Mouse (Mus musculus): ENCODE results near the gene Gm10203. TPM values are rescaled to one million over a fixed set of nuclear protein-coding genes. Genes with fewer than 3 reads are reported as not detected.

The Gm10203 gene
- polyA plus RNA-seq, 1 experiment from 2014 or later, result not detected

- Histone ChIP-seq H3K4me3 (replicated peaks) (no peak overlapping the region), H3K9me3 (replicated peaks) (no peaks in the 10 kb centered on the region), H3K27me3 (no peaks in the 10 kb centered on the region), H3K4me1 (no peaks in the 10 kb centered on the region), H3K4me2 (replicated peaks) (no peak overlapping the region), H3K27ac (replicated peaks) (no peak overlapping the region), H3K36me3 (no peaks in the 10 kb centered on the region), H3K9ac (no peak overlapping the region)
- WGBS, result 91% methylated on average over 1 of the region's 1 CpGs
- no peak for ATAC-seq (ENCODE audit: insufficient number of reproducible peaks, low FRiP score, low TSS enrichment, low read depth)
Measured at GRCm38 (mm10) chr6:149103451-149103850, 26.5 kb upstream of the Gm10203 start.

GRCm38 (mm10) chr6:149107615-149108014, 22.4 kb upstream of the Gm10203 start:
- 66% methylated on average over 3 of the region's 3 CpGs for WGBS
- Histone ChIP-seq H3K4me3 (replicated peaks) (no peak overlapping the region), H3K4me1 (no peaks in the 10 kb centered on the region), H3K9me3 (replicated peaks) (no peaks in the 10 kb centered on the region), H3K4me2 (replicated peaks) (no peak overlapping the region), H3K27me3 (no peaks in the 10 kb centered on the region), H3K36me3 (no peaks in the 10 kb centered on the region), H3K27ac (replicated peaks) (no peak overlapping the region), H3K9ac (no peak overlapping the region)
- ATAC-seq (ENCODE audit: insufficient number of reproducible peaks, low FRiP score, low TSS enrichment, low read depth), result no peak

GRCm38 (mm10) chr6:149108909-149109308, 21.1 kb upstream of the Gm10203 start:
- H3K27ac ChIP-seq (replicated peaks), result no peak overlapping the region
- no peaks in the 10 kb centered on the region for H3K36me3 ChIP-seq
- no peaks in the 10 kb centered on the region for H3K4me1 ChIP-seq
- 68% methylated on average over 2 of the region's 2 CpGs for WGBS
- H3K4me3 ChIP-seq (replicated peaks), result no peak overlapping the region
- H3K4me2 ChIP-seq (replicated peaks), result no peak overlapping the region
- H3K9ac ChIP-seq, result no peak overlapping the region
- H3K9me3 ChIP-seq (replicated peaks), result no peaks in the 10 kb centered on the region
- ATAC-seq (ENCODE audit: insufficient number of reproducible peaks, low FRiP score, low TSS enrichment, low read depth), result no peak
- no peaks in the 10 kb centered on the region for H3K27me3 ChIP-seq

GRCm38 (mm10) chr6:149116992-149117391, 13.0 kb upstream of the Gm10203 start:
- H3K9ac ChIP-seq, result no peak overlapping the region
- H3K36me3 ChIP-seq, result no peaks in the 10 kb centered on the region
- no peak for ATAC-seq (ENCODE audit: insufficient number of reproducible peaks, low FRiP score, low TSS enrichment, low read depth)
- no peak overlapping the region for H3K4me2 ChIP-seq (replicated peaks)
- no peak overlapping the region for H3K4me3 ChIP-seq (replicated peaks)
- H3K27me3 ChIP-seq, result no peaks in the 10 kb centered on the region
- H3K9me3 ChIP-seq (replicated peaks), result no peaks in the 10 kb centered on the region
- H3K4me1 ChIP-seq, result no peaks in the 10 kb centered on the region
- H3K27ac ChIP-seq (replicated peaks), result no peak overlapping the region

DNA sequence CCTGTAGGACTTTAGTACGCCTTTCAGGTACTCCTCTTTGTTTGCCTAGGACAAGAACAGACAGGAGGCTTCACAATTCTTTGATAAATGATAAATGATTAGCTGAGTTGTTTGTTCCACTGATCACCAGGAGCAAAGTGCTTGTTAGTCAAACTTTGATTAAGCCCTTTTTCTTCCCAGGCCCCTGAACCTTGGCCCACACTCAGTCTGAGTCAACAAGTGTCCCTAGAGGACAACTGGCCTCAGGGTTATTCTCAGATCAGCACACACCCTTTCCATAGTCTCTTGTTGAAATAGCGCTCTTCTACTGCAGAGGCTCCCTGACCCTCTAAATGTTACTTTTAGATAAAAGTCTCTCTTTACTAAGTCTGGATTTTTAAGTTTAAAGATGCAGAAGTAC, 11.0 kb upstream of the Gm10203 start:
- no peak overlapping the region for H3K4me3 ChIP-seq (replicated peaks)
- no peaks in the 10 kb centered on the region for H3K27me3 ChIP-seq
- H3K4me1 ChIP-seq, result no peaks in the 10 kb centered on the region
- H3K4me2 ChIP-seq (replicated peaks), result no peak overlapping the region
- ATAC-seq (ENCODE audit: insufficient number of reproducible peaks, low FRiP score, low TSS enrichment, low read depth), result no peak
- no peak overlapping the region for H3K9ac ChIP-seq
- no peak overlapping the region for H3K27ac ChIP-seq (replicated peaks)
- no peaks in the 10 kb centered on the region for H3K36me3 ChIP-seq
- 52% methylated on average over 2 of the region's 2 CpGs for WGBS
- H3K9me3 ChIP-seq (replicated peaks), result no peaks in the 10 kb centered on the region

GRCm38 (mm10) chr6:149119853-149120252, 10.1 kb upstream of the Gm10203 start:
- Histone ChIP-seq H3K4me2 (replicated peaks) (no peak overlapping the region), H3K4me3 (replicated peaks) (no peak overlapping the region), H3K9me3 (replicated peaks) (no peaks in the 10 kb centered on the region), H3K4me1 (no peaks in the 10 kb centered on the region), H3K27ac (replicated peaks) (no peak overlapping the region), H3K9ac (no peak overlapping the region), H3K36me3 (no peaks in the 10 kb centered on the region), H3K27me3 (no peaks in the 10 kb centered on the region)
- ATAC-seq (ENCODE audit: insufficient number of reproducible peaks, low FRiP score, low TSS enrichment, low read depth), result no peak
- 35% methylated on average over 2 of the region's 2 CpGs for WGBS

DNA sequence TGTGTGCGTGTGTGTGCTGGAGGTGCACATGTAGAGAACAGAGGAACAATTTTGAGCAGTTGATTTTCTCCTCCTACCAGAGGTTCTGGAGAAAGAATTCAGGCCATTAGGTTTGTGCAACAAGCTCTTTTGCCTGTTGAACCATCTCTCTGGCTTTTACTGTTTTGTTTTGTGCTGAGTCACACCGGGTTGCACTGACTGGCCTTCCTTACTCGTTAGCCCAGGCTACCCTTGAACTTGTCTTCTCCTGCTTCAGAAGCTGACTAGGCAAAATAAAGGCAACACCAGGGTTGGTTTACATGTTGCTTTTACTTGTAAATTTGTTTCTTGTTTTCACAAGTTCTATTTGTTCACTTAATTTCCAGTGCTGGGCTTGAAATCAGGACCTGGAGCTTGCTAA, 6.9 kb upstream of the Gm10203 start:
- Histone ChIP-seq H3K36me3 (no peaks in the 10 kb centered on the region), H3K9ac (no peak overlapping the region), H3K27ac (replicated peaks) (no peak overlapping the region), H3K9me3 (replicated peaks) (no peaks in the 10 kb centered on the region), H3K4me3 (replicated peaks) (no peak overlapping the region), H3K27me3 (no peaks in the 10 kb centered on the region), H3K4me2 (replicated peaks) (no peak overlapping the region), H3K4me1 (no peaks in the 10 kb centered on the region)
- no peak for ATAC-seq (ENCODE audit: insufficient number of reproducible peaks, low FRiP score, low TSS enrichment, low read depth)
- WGBS, result 86% methylated on average over 3 of the region's 3 CpGs

DNA sequence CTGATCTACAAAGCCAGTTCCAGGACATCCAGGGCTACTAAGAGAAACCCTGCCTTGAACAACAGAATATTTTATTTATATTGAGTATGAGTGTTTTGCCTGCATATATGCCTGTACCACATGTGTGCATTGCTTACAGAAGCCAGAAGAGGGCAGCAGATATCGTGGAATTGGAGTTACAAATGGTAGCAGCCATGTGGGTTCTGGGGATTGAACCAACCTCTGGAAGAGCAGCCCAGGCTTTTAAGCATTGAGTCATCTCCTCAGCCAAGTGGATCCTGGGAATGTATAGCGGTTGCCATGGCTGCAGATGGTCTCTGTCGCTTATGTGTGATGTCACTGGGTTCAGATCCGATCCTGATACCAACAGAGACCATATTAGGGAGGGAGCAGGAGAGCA, 3.3 kb upstream of the Gm10203 start:
- ATAC-seq (ENCODE audit: insufficient number of reproducible peaks, low FRiP score, low TSS enrichment, low read depth), result no peak
- Histone ChIP-seq H3K4me2 (replicated peaks) (no peak overlapping the region), H3K4me1 (no peaks in the 10 kb centered on the region), H3K9ac (no peak overlapping the region), H3K36me3 (no peaks in the 10 kb centered on the region), H3K9me3 (replicated peaks) (no peaks in the 10 kb centered on the region), H3K27me3 (no peaks in the 10 kb centered on the region), H3K4me3 (replicated peaks) (no peak overlapping the region), H3K27ac (replicated peaks) (no peak overlapping the region)
- 73% methylated on average over 4 of the region's 4 CpGs for WGBS

DNA sequence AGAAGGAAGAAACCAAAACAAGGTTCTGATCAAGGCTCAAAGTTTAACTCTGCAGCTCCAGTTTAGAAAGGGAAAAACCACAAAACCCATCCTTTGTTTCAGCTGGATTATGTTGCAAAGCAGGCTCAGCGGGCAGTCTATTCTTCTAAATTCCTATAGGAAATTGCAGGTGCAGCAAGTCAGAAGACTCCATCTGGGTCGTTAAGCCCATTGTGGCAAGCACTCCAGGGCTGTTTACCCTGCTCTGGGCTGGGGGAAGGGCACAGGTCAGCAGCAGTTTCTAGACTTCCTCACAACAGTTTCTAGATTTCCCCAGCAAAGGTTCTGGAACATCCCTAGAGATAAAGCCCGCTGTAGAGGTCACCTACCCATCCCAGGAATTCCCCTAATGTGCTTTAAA, 1.1 kb downstream of the Gm10203 start:
- Histone ChIP-seq H3K27me3 (no peaks in the 10 kb centered on the region), H3K27ac (replicated peaks) (no peak overlapping the region), H3K9ac (no peak overlapping the region), H3K36me3 (no peaks in the 10 kb centered on the region), H3K4me2 (replicated peaks) (no peak overlapping the region), H3K4me1 (no peaks in the 10 kb centered on the region), H3K9me3 (replicated peaks) (no peaks in the 10 kb centered on the region), H3K4me3 (replicated peaks) (no peak overlapping the region)
- ATAC-seq (ENCODE audit: insufficient number of reproducible peaks, low FRiP score, low TSS enrichment, low read depth), result no peak
- 16% methylated on average over 3 of the region's 3 CpGs for WGBS

DNA sequence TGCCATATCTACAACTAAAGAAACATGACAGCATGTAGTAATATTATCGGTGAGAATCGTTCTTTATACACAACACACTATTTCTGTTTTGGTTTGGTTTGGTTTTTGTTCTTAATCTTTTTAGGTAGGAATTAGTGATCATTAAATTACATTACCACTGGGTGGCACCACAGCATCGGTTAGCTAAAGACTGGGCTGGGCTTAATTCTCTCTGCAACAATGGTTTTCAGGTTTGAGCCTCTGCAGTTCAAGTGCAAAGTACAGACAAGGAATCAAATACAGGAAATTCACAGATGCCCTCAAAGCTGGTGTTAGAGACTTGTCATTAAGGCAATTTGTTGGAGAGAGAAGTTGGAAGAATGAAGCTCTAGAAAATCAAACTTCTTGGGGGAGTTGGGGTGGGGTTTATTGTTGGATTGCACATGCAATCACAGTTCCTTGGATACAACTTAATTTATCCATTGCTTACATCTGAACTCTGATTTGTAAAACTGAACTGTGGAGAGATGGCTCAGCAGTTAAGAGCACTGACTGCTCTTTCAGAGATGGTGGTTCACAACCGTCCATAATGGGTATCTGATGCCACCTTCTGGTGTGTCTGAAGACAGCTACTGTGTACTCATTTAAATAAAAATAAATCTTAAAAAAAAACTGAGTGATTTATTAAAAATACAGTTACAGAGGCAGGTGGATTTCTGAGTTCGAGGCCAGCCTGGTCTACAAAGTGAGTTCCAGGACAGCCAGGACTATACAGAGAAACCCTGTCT, 2.5 kb downstream of the Gm10203 start:
- H3K27ac ChIP-seq (replicated peaks), result no peak overlapping the region
- H3K36me3 ChIP-seq, result no peaks in the 10 kb centered on the region
- no peak for ATAC-seq (ENCODE audit: insufficient number of reproducible peaks, low FRiP score, low TSS enrichment, low read depth)
- no peak overlapping the region for H3K4me3 ChIP-seq (replicated peaks)
- no peaks in the 10 kb centered on the region for H3K27me3 ChIP-seq
- no peak overlapping the region for H3K4me2 ChIP-seq (replicated peaks)
- H3K9me3 ChIP-seq (replicated peaks), result no peaks in the 10 kb centered on the region
- H3K9ac ChIP-seq, result no peak overlapping the region
- WGBS, result 32% methylated on average over 5 of the region's 5 CpGs
- H3K4me1 ChIP-seq, result no peaks in the 10 kb centered on the region

DNA sequence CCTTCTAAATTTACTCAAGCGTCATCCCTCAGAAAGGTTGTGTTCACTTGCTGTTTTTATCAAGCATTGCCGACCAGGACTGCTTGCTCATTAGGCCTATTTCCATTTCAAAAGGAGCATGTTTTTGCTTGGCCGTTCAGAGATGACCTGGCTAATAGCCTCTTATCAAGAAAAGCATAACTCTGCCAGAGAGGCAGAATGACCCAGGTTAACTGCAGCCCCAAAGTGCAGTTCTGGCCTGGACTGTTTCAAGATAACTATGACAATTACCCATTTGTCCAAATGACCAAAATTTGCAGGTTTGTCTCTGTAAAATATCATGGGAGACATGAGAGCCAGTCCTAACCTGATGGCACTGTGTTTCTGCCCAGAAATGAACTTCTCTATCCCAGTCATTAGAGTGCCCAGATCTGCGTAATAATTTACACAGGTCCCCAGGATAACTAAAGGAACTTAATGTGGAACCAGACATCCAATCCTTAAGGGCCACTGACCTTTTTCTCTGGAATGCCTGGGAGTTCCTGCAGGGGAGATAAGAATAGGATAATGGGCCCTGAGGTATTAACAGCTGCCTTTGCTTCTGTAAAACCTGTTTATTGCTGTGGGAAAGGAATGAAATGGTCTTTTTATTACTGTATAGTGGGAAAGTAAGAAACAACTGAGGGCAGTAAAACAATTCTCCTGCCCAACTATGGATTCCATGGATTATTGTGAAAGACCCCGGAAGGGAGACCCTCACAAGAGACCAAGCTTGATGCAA, 4.6 kb downstream of the Gm10203 start:
- no peak overlapping the region for H3K27ac ChIP-seq (replicated peaks)
- no peak overlapping the region for H3K9ac ChIP-seq
- H3K9me3 ChIP-seq (replicated peaks), result no peaks in the 10 kb centered on the region
- H3K4me1 ChIP-seq, result no peaks in the 10 kb centered on the region
- 22% methylated on average over 5 of the region's 5 CpGs for WGBS
- no peak overlapping the region for H3K4me3 ChIP-seq (replicated peaks)
- H3K36me3 ChIP-seq, result no peaks in the 10 kb centered on the region
- ATAC-seq (ENCODE audit: insufficient number of reproducible peaks, low FRiP score, low TSS enrichment, low read depth), result no peak
- no peak overlapping the region for H3K4me2 ChIP-seq (replicated peaks)
- no peaks in the 10 kb centered on the region for H3K27me3 ChIP-seq

- no peak for ATAC-seq (ENCODE audit: insufficient number of reproducible peaks, low FRiP score, low TSS enrichment, low read depth)
- H3K9ac ChIP-seq, result no peak overlapping the region
- H3K4me2 ChIP-seq (replicated peaks), result no peak overlapping the region
- H3K9me3 ChIP-seq (replicated peaks), result no peaks in the 10 kb centered on the region
- 80% methylated on average over 6 of the region's 6 CpGs for WGBS
- no peak overlapping the region for H3K27ac ChIP-seq (replicated peaks)
- no peaks in the 10 kb centered on the region for H3K36me3 ChIP-seq
- H3K27me3 ChIP-seq, result no peaks in the 10 kb centered on the region
- no peaks in the 10 kb centered on the region for H3K4me1 ChIP-seq
- no peak overlapping the region for H3K4me3 ChIP-seq (replicated peaks)
Measured at GRCm38 (mm10) chr6:149135631-149136030, 5.7 kb downstream of the Gm10203 start.
